Mouse (Mus musculus) bone marrow, adult 2 months (tissue): Measurements from ENCODE around the gene Sptbn4.

Experiments used
- CTCF ChIP-seq: fragments of 200-500 bp; IDR thresholded peaks from 2 replicates; pipeline ENCODE4 v1.5.1; 2011; ENCODE audit warnings: low read length, control low read depth; ENCODE audit not compliant: control insufficient read depth, insufficient read depth
- POLR2A ChIP-seq: fragments of 200-500 bp; IDR thresholded peaks from 2 replicates; pipeline ENCODE4 v1.6.1; 2011; ENCODE audit warnings: low read depth, mild to moderate bottlenecking, control low read depth, low read length, borderline replicate concordance; ENCODE audit not compliant: control insufficient read depth

- no peak for TF ChIP-seq POLR2A
- no peak for TF ChIP-seq CTCF
Observed at GRCm38 (mm10) chr7:27489270-27489869, 41.9 kb upstream of the Sptbn4 start.
